Mouse (Mus musculus) C2C12 (cell line): Measurements from ENCODE around the gene Melk.

Source experiments
- CEBPB ChIP-seq: IDR thresholded peaks from one replicate; pipeline ENCODE4 v1.6.1; 2011; ENCODE audit warnings: low read depth, mild to moderate bottlenecking, control low read depth, moderate library complexity
- CTCF ChIP-seq: IDR thresholded peaks from one replicate; pipeline ENCODE4 v1.5.1; 2011; ENCODE audit not compliant: control insufficient read depth, insufficient read depth, insufficient read length
- FOSL1 ChIP-seq: IDR thresholded peaks from one replicate; pipeline ENCODE4 v1.8.0; 2011; ENCODE audit warnings: mild to moderate bottlenecking, low read length; ENCODE audit not compliant: poor library complexity, insufficient read depth, severe bottlenecking
- MAX ChIP-seq: IDR thresholded peaks from one replicate; pipeline ENCODE4 v1.6.1; 2011; ENCODE audit warnings: mild to moderate bottlenecking, control low read depth
- MYOD1 ChIP-seq: IDR thresholded peaks from one replicate; pipeline ENCODE4 v1.6.1; 2011; ENCODE audit warnings: low read depth; ENCODE audit not compliant: control insufficient read depth, insufficient read length
- USF1 ChIP-seq: IDR thresholded peaks from one replicate; pipeline ENCODE4 v1.6.1; 2011; ENCODE audit warnings: low read depth, mild to moderate bottlenecking, control low read depth, moderate library complexity

- TF ChIP-seq CTCF (no peak), CEBPB (no peak), USF1 (no peak), MAX (no peak), FOSL1 (no peak), MYOD1 (no peak)
These were observed 46.1 kb upstream of the Melk start for GRCm38 (mm10) chr4:44254579-44254978.
